Mouse (Mus musculus) thymus, adult 2 months (tissue): ENCODE results near the gene Mmp28.

Experiments
- CTCF ChIP-seq: fragments of 200-500 bp; IDR thresholded peaks from 2 replicates; pipeline ENCODE4 v1.5.1; 2012; ENCODE audit warnings: mild to moderate bottlenecking, control low read depth, low read length, moderate library complexity, borderline replicate concordance; ENCODE audit not compliant: control insufficient read depth, poor library complexity, insufficient read depth; ENCODE audit errors: extremely low read depth
- POLR2A ChIP-seq: fragments of 200-500 bp; IDR thresholded peaks from 2 replicates; pipeline ENCODE4 v1.6.1; 2012; ENCODE audit warnings: mild to moderate bottlenecking, low read length, control low read depth, moderate library complexity; ENCODE audit not compliant: control insufficient read depth, poor library complexity, insufficient read depth; ENCODE audit errors: extremely low read depth

- TF ChIP-seq CTCF (no peak), POLR2A (no peak)
These were observed 45.8 kb downstream of the Mmp28 start for GRCm38 (mm10) chr11:83417080-83417479.
